Mouse (Mus musculus): ENCODE results near the gene Itgav. TPM values are rescaled to one million over a fixed set of nuclear protein-coding genes. Genes with fewer than 3 reads are reported as not detected.

The Itgav gene
- 17.2 and 27.7 TPM in 2 replicates for total RNA-seq (2014; rRNA removed)
- polyA plus RNA-seq (2015; fragmentation: Nextera tagmentation; extraction: Ambion mirVana) = 17.6 and 22.6 TPM in 2 replicates

- Histone ChIP-seq H3K27ac (ENCODE audit: low read depth, low read length) (peak within 1 kb of the TSS; percentile 74), H3K9ac (peak within 1 kb of the TSS; percentile 60), H3K27me3 (ENCODE audit: insufficient read depth, low read length) (0 out of 2 replicates have a peak, but pooled peaks cover 7% of the 10 kb centered on the region), H3K36me3 (ENCODE audit: insufficient read depth) (no peaks in the 10 kb centered on the region), H3K9me3 (ENCODE audit: low read length) (no peaks in the 10 kb centered on the region), H3K4me3 (ENCODE audit: low read depth, low read length) (peak within 1 kb of the TSS; percentile 80), H3K4me2 (ENCODE audit: low read depth) (peak within 1 kb of the TSS; percentile 90), H3K4me1 (ENCODE audit: insufficient read depth) (no peaks in the 10 kb centered on the region)
- DNase-seq (peak; percentile 58), ATAC-seq (peak; percentile 94)
- TF ChIP-seq CTCF (IDR thresholded peaks at IDR 0.05; ENCODE audit: low read depth) = peak; percentile 29; the same call in 1 of the 2 replicates
- WGBS = 4% methylated on average over 58 of the region's 84 CpGs
These were observed at the start of gene Itgav for GRCm38 (mm10) chr2:83723921-83724826. TSS of gene Itgav (plus strand) at chr2:83724397.

- WGBS = 84% methylated on average over 7 of the region's 7 CpGs
- ATAC-seq = no peak
These were observed 49.8 kb upstream of the Itgav start for GRCm38 (mm10) chr2:83674421-83674820.

GRCm38 (mm10) chr2:83674896-83675295, 49.3 kb upstream of the Itgav start:
- TF ChIP-seq CTCF (IDR thresholded peaks at IDR 0.05; ENCODE audit: low read depth) = no peak
- 0 out of 2 replicates have a peak, but pooled peaks cover 2% of the 10 kb centered on the region for H3K4me1 ChIP-seq (ENCODE audit: insufficient read depth)
- H3K9me3 ChIP-seq (ENCODE audit: low read length) = no peaks in the 10 kb centered on the region
- no peak for ATAC-seq
- H3K4me3 ChIP-seq (ENCODE audit: low read depth, low read length) = no peak overlapping the region
- H3K9ac ChIP-seq = no peak overlapping the region
- no peak for DNase-seq
- WGBS = 92% methylated on average over 9 of the region's 9 CpGs
- no peaks in the 10 kb centered on the region for H3K27me3 ChIP-seq (ENCODE audit: insufficient read depth, low read length)
- 0 out of 2 replicates have a peak, but pooled peaks cover 10% of the 10 kb centered on the region for H3K36me3 ChIP-seq (ENCODE audit: insufficient read depth)
- H3K4me2 ChIP-seq (ENCODE audit: low read depth) = no peak overlapping the region
- H3K27ac ChIP-seq (ENCODE audit: low read depth, low read length) = no peak overlapping the region

More at GRCm38 (mm10) chr2:83674421-83674820, 49.8 kb upstream of the Itgav start:
- Histone ChIP-seq H3K27ac (ENCODE audit: low read depth, low read length) (no peak overlapping the region), H3K9me3 (ENCODE audit: low read length) (no peaks in the 10 kb centered on the region), H3K9ac (no peak overlapping the region), H3K36me3 (ENCODE audit: insufficient read depth) (0 out of 2 replicates have a peak, but pooled peaks cover 10% of the 10 kb centered on the region), H3K27me3 (ENCODE audit: insufficient read depth, low read length) (no peaks in the 10 kb centered on the region), H3K4me3 (ENCODE audit: low read depth, low read length) (no peak overlapping the region), H3K4me2 (ENCODE audit: low read depth) (no peak overlapping the region), H3K4me1 (ENCODE audit: insufficient read depth) (0 out of 2 replicates have a peak, but pooled peaks cover 2% of the 10 kb centered on the region)
- no peak for DNase-seq
- TF ChIP-seq CTCF (IDR thresholded peaks at IDR 0.05; ENCODE audit: low read depth) = no peak

- no peak overlapping the region for H3K27ac ChIP-seq (ENCODE audit: low read depth, low read length)
- no peak for TF ChIP-seq CTCF (IDR thresholded peaks at IDR 0.05; ENCODE audit: low read depth)
- 21% methylated on average over 5 of the region's 5 CpGs for WGBS
- no peaks in the 10 kb centered on the region for H3K9me3 ChIP-seq (ENCODE audit: low read length)
- H3K27me3 ChIP-seq (ENCODE audit: insufficient read depth, low read length) = no peaks in the 10 kb centered on the region
- H3K36me3 ChIP-seq (ENCODE audit: insufficient read depth) = 0 out of 2 replicates have a peak, but pooled peaks cover 10% of the 10 kb centered on the region
- no peak overlapping the region for H3K9ac ChIP-seq
- H3K4me2 ChIP-seq (ENCODE audit: low read depth) = no peak overlapping the region
- H3K4me1 ChIP-seq (ENCODE audit: insufficient read depth) = 0 out of 2 replicates have a peak, but pooled peaks cover 2% of the 10 kb centered on the region
- DNase-seq = peak; percentile 14
- no peak overlapping the region for H3K4me3 ChIP-seq (ENCODE audit: low read depth, low read length)
- ATAC-seq = peak; percentile 59
These were observed 48.5 kb upstream of the Itgav start for GRCm38 (mm10) chr2:83675681-83676080.

GRCm38 (mm10) chr2:83676226-83676870, 47.8 kb upstream of the Itgav start:
- 0 out of 2 replicates have a peak, but pooled peaks cover 2% of the 10 kb centered on the region for H3K4me1 ChIP-seq (ENCODE audit: insufficient read depth)
- TF ChIP-seq CTCF (IDR thresholded peaks at IDR 0.05; ENCODE audit: low read depth) = no peak
- ATAC-seq = no peak
- DNase-seq = no peak
- 0 out of 2 replicates have a peak, but pooled peaks cover 10% of the 10 kb centered on the region for H3K36me3 ChIP-seq (ENCODE audit: insufficient read depth)
- H3K27me3 ChIP-seq (ENCODE audit: insufficient read depth, low read length) = no peaks in the 10 kb centered on the region
- no peak overlapping the region for H3K4me2 ChIP-seq (ENCODE audit: low read depth)
- no peak overlapping the region for H3K27ac ChIP-seq (ENCODE audit: low read depth, low read length)
- WGBS = 79% methylated on average over 4 of the region's 4 CpGs
- no peak overlapping the region for H3K4me3 ChIP-seq (ENCODE audit: low read depth, low read length)
- no peak overlapping the region for H3K9ac ChIP-seq
- H3K9me3 ChIP-seq (ENCODE audit: low read length) = no peaks in the 10 kb centered on the region

GRCm38 (mm10) chr2:83681332-83681731, 42.9 kb upstream of the Itgav start:
- Histone ChIP-seq H3K4me2 (ENCODE audit: low read depth) (no peak overlapping the region), H3K27ac (ENCODE audit: low read depth, low read length) (no peak overlapping the region), H3K9me3 (ENCODE audit: low read length) (no peaks in the 10 kb centered on the region), H3K27me3 (ENCODE audit: insufficient read depth, low read length) (no peaks in the 10 kb centered on the region), H3K36me3 (ENCODE audit: insufficient read depth) (no peaks in the 10 kb centered on the region), H3K9ac (no peak overlapping the region), H3K4me3 (ENCODE audit: low read depth, low read length) (no peak overlapping the region), H3K4me1 (ENCODE audit: insufficient read depth) (no peaks in the 10 kb centered on the region)
- DNase-seq (no peak), ATAC-seq (no peak)
- 81% methylated on average over 8 of the region's 8 CpGs for WGBS
- no peak for TF ChIP-seq CTCF (IDR thresholded peaks at IDR 0.05; ENCODE audit: low read depth)
